Mouse (Mus musculus): ENCODE data around the gene Ndufa10.

Gene Ndufa10

DNA sequence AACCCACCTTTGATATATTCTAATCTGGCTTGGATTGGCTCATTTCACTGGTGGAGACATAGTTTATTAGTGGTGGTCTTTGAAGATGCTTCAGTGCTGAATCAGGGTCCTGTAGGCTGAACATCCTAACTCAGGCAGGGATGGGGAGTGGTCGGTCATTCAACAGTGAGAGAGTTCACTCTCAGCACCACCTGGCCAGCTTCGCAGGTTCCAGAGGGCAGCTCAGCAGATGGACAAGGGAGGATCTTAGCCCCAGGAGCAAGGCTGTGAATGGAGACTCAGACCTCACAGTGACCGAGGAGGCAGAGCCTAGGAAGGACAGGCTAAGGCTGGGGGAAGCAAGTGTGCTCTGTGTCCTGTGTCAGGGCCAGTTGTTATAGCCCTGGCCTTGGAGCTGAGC lies 42.2 kb downstream of the Ndufa10 start:
- DNase-seq (ENCODE audit: low read depth, low spot score), result no peak

DNA sequence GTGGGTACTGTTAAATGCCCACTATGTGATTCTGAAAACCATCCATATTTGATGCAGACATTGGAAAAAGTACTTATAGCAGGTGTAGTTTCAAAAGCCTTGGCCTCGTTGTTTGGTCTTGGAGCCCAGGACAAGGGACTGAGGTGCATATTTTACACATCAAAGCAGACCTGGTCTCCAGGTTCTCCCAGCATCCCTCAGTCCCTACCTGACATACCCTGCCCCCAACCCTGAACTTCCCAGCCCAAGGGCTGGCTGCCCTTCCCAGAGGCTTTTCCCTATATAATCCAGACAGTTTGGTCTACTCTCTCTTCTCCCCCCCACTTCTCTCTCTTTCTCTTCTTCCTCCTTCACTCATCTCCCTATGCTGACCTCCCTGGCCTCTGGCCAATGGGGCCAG lies 42.7 kb downstream of the Ndufa10 start:
- peak; percentile 33 for DNase-seq (ENCODE audit: low read depth, low spot score)

DNA sequence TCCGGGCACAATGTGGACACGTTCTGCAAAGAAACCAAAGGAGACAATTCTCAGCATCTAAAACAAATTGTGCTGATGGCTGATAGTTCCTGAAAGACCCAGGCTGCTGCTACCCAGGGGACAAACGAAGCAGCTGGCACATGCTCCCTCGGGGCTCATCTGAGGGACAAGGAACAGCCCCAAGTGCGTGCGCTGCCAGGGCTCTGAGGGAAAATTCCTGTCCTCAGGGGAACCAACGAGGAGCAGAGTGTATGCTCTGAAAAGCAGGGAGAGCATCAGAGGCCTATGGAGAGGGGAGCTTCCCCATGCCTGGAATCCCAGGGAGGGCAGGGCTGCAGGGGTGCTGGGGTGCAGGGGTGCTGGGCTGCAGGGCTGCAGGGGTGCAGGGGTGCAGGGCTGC lies 48.9 kb downstream of the Ndufa10 start:
- DNase-seq (ENCODE audit: low read depth, low spot score), result no peak

DNA sequence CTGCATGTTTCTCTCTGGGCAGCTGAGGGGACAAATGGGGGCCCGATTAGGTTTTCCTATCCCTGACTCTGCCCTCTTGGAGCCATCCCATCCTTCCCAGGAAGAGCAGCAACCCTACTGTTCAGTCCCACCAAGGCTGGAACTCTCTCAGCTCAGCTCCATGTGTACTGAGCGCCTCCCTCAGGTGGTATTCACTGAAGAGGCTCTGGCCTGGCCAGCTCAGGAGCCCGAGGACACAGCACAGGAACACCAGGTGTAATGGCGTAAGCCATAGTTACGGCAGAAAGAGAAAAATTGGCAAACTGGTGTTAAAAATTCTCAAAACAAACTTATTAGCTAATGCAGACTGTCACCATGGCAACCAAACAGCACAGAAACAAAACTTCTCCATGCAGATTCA lies 68.5 kb downstream of the Ndufa10 start:
- no peak for DNase-seq (ENCODE audit: low read depth, low spot score)

DNA sequence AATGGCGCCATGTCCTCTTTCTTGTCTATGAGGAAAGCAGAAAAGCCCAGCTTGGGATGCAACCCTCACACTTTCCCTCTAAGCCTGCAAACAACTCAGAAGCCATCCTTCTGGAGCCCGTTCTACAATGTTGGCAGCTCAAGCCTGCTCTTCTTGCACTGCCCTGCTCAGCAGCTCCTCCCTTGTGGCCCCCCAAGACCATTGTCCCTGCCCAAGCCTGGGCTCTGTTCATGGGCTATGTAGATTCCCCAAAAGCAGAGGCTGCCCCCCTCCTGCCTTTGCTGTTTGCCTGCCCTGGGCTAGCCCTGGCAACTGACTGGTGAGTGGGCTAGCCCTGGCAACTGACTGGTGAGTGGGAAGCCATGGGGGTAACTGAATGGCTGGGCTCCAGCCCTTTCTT lies 73.1 kb downstream of the Ndufa10 start:
- DNase-seq (ENCODE audit: low read depth, low spot score), result no peak

DNA sequence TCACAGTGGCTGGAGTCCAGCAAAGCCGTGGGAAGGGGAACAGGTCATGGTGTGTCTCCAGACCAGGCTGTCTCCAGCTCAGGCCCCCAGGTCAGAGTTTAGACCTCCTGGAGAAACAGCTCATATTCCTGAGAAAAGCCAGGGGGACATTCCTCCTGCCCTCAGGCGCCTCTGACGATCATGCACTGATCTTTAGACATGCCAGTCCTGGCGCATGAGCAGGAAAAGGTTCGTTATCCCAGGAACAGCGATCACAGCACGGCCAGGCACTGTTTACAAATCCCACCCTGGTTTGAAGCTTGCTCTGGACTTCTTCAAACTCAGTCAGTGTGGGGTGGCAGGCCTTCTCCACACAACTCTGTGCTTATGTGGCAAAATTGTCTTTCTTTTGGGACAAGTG lies 75.1 kb downstream of the Ndufa10 start:
- DNase-seq (ENCODE audit: low read depth, low spot score), result no peak

DNA sequence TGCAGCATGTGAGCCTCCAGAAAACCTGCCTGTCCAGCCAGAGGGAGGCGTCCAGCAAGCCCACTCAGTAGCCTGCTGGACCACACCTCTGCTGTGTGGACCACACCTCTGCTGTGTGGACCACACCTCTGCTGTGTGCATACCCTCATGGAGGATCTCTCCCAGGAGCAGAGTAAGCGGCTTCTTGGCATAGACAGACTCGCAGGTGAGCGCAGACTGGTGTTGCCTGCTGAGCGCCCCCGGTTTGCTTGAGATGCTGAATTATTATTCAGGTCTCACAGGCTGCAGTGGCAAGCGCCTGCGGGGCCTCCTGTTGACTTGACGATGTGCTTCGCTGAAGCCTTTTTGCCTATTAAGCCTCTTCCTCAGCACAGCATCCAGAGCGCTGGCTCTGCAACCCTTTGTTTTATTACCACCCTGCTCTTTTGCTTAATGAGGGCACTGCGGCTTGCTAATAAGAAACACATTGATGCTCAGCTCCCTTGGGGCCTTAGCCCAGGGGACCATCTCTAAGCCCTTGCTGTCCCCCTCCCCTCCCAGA lies 76.1 kb downstream of the Ndufa10 start:
- no peak for DNase-seq (ENCODE audit: low read depth, low spot score)

DNA sequence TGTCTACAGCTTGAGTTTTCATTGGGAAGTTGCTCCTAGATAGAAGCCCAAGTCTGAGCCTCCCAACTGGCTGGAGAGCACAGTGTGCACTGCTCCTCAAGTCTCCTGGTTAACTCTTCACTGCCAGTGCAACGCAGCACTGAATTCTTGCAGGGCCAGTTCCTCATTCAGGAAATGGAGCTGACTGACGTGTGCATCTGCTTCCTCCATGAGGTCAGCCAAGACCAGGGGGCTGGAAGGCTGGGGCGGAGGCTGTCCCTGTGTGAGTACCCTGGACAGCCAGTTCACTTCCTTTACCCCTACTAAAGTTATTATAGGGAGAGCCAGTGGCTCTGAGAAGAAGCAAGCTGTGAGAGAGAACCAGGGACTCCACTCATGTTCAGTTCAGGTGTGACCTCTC lies 79.4 kb downstream of the Ndufa10 start:
- DNase-seq (ENCODE audit: low read depth, low spot score), result no peak

DNA sequence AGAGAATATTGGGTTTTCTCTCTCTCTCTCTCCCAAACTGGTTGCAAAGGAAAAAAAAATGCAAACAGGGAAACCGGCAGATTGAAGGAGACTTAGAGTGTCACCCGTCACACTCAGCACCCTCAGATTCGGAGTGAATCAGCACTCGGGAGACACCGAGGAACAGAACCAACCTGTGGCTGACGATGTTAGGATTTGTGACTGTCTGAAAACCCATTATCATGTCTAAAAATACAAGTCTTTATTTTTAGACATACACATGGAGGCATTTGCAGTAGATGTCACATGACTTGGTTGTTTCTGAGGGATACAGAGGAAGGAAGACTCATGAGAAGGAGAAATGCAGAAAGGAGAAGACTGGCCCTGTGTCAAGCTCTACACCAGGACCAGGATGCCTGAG lies 80.5 kb downstream of the Ndufa10 start:
- no peak for DNase-seq (ENCODE audit: low read depth, low spot score)

Measured in ZHBTc4 (cell line).